Mouse (Mus musculus) testis, postnatal 10 days (tissue): ENCODE data around the gene Tmprss3.

Source experiments
- DNase-seq: peaks from one replicate; pipeline ENCODE4 v3.0.0; 2021; ENCODE audit warnings: low spot score

Tmprss3 gene

GRCm38 (mm10) chr17:31193360-31193759 lies 5.4 kb downstream of the Tmprss3 start:
- no peak for DNase-seq

GRCm38 (mm10) chr17:31192663-31193062 lies 6.1 kb downstream of the Tmprss3 start:
- DNase-seq, result no peak

GRCm38 (mm10) chr17:31191825-31192224 lies 7.0 kb downstream of the Tmprss3 start:
- DNase-seq, result no peak

- peak; percentile 78 for DNase-seq
These were observed 11.4 kb downstream of the Tmprss3 start for GRCm38 (mm10) chr17:31187370-31187769.

- no peak for DNase-seq
These were observed 14.3 kb downstream of the Tmprss3 start for GRCm38 (mm10) chr17:31184269-31184990.

GRCm38 (mm10) chr17:31183180-31183974 lies 15.4 kb downstream of the Tmprss3 start:
- no peak for DNase-seq

GRCm38 (mm10) chr17:31181490-31181889 lies 17.3 kb downstream of the Tmprss3 start:
- DNase-seq, result no peak

GRCm38 (mm10) chr17:31176321-31176720 lies 22.5 kb downstream of the Tmprss3 start:
- DNase-seq, result no peak

GRCm38 (mm10) chr17:31169796-31170195 lies 29.0 kb downstream of the Tmprss3 start:
- no peak for DNase-seq

- DNase-seq, result no peak
These were observed 33.6 kb downstream of the Tmprss3 start, which contains the start of gene Tff1 for GRCm38 (mm10) chr17:31165127-31165526. TSS of gene Tff1 (minus strand) at chr17:31165277.

- no peak for DNase-seq
These were observed 35.0 kb downstream of the Tmprss3 start for GRCm38 (mm10) chr17:31163821-31164220.

GRCm38 (mm10) chr17:31162607-31163006 lies 36.2 kb downstream of the Tmprss3 start:
- DNase-seq, result no peak

GRCm38 (mm10) chr17:31160291-31160690 lies 38.5 kb downstream of the Tmprss3 start:
- no peak for DNase-seq

- DNase-seq, result no peak
These were observed 40.9 kb downstream of the Tmprss3 start for GRCm38 (mm10) chr17:31157921-31158320.

- no peak for DNase-seq
These were observed 45.0 kb downstream of the Tmprss3 start for GRCm38 (mm10) chr17:31153785-31154184.

- no peak for DNase-seq
These were observed 45.7 kb downstream of the Tmprss3 start for GRCm38 (mm10) chr17:31152966-31153499.

GRCm38 (mm10) chr17:31152512-31152911 lies 46.3 kb downstream of the Tmprss3 start:
- DNase-seq, result no peak

- DNase-seq, result no peak
These were observed 52.8 kb downstream of the Tmprss3 start for GRCm38 (mm10) chr17:31145998-31146397.

GRCm38 (mm10) chr17:31144040-31145037 lies 54.4 kb downstream of the Tmprss3 start, which contains the start of gene Tff2:
TSS of gene Tff2 (minus strand) at chr17:31144282.
- DNase-seq, result no peak

GRCm38 (mm10) chr17:31142116-31142515 lies 56.7 kb downstream of the Tmprss3 start:
- no peak for DNase-seq

GRCm38 (mm10) chr17:31138398-31138797 lies 60.4 kb downstream of the Tmprss3 start:
- DNase-seq, result peak; percentile 61

GRCm38 (mm10) chr17:31136821-31137220 lies 62.0 kb downstream of the Tmprss3 start:
- no peak for DNase-seq
